Mouse (Mus musculus) frontal cortex, postnatal 25 days (tissue): ENCODE measurements around the gene Spns2.
A peak's percentile ranks its signal among the peaks of the same experiment; 100 is the strongest.

ENCODE experiments used
- DNase-seq, 2 experiments: peaks; one replicate each; pipeline ENCODE4 v3.0.0; 2022; ENCODE audit warnings: low spot score in 2 of 2

The Spns2 gene

DNA sequence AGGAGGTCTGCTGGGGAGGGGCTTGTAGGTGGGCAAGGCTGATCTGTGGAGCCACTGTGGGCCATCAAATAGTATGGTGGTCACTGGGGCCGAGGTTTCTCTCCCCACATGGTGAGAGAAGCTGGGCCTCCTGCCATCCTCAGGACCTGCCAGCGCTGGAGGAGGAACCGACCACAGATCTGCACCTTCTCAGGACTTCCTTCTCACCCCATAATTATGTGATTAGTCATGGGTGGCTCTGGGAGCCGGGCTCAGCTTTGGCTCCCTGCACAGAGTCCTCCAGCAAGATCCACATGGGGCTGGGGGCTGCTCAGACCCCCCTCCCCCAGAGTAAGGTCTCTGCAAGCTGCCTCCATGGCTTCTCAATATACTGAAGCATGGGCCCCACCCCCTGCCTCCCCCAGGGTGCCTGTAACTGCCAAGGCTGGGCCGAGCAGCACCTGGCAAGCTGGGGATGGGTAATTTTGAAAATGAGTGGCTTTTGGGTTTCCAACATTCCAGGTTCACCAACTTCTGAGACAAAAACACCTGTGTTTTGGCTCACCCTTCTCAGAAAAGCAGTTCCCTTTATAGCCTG, 11.8 kb upstream of the Spns2 start:
- DNase-seq: no peak

DNA sequence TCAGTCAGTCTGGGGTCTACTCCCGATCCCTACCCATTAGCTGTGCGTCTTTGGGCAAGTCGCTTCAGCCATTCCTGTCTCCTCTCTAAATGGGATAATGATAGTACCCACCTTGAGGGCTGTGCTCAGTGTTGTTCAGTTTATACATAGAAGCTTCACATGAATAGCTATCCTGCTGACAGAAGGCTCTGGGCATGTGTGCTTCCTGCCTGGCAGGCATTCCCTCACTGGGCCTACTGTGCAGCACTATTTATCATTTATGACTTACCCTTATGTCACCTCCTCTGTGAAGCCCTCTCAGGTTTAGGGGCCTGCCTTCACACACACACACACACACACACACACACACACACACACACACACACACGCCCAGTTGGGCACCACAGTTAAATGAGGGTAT, 10.4 kb upstream of the Spns2 start:
- DNase-seq: no peak

DNA sequence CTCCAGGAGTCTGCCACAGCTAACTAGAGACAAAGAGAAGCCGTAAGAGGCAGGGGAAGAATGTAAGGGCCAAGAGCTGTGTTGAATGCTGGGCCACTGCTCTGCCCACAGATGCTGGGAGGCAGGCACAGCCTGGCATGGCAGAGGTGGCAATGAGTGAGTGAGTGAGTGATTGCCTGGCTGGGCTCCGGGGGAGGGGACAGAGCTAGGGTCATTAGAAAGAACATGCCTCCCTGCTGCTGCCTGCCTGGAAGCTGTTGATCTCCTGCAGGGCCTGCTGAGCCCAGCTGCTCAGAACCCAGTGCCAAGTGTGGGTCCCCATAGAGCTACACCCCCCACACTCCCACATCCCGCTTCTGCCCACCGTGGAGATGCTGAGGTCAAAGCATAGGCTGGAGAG, 7.7 kb upstream of the Spns2 start:
- no peak for DNase-seq

DNA sequence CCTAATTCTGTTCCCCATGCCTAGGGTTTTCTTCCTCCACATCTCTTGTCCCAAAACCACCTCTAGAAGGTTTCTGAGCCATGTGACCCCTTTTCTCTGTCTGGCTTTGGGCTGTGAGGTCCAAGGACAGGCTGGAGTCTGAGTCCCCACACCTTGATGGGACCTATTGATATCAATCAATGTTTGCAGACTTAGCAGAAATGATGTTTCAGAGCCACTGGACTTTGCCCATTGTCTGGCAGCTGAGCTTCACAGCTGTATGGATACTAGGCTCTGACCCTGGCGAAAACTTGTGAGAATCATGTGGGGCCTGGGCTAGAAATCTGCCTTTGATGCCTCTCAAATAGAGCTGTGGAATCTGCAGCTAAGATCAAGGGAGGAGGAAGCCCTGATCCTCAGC, 7.1 kb upstream of the Spns2 start:
- DNase-seq: no peak

DNA sequence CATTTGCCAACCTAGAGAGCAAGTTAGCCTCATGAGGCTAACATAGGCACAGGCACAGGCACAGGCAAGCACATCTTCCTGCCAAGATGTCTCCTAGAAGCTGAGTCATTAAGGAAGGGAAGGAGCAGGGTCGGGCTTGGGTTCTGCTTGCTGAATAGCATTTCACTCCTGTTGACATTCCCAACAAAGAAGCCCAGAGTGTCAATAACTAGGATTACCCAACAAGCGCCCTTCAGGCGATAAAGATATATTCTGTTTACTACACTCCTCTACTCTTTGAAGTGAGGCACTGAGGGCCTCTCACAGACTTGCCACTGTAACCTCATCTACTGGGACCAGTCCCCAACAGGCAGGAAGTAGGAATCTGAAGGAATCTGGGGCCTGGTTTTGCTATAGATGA, 6.4 kb upstream of the Spns2 start:
- no peak for DNase-seq

DNA sequence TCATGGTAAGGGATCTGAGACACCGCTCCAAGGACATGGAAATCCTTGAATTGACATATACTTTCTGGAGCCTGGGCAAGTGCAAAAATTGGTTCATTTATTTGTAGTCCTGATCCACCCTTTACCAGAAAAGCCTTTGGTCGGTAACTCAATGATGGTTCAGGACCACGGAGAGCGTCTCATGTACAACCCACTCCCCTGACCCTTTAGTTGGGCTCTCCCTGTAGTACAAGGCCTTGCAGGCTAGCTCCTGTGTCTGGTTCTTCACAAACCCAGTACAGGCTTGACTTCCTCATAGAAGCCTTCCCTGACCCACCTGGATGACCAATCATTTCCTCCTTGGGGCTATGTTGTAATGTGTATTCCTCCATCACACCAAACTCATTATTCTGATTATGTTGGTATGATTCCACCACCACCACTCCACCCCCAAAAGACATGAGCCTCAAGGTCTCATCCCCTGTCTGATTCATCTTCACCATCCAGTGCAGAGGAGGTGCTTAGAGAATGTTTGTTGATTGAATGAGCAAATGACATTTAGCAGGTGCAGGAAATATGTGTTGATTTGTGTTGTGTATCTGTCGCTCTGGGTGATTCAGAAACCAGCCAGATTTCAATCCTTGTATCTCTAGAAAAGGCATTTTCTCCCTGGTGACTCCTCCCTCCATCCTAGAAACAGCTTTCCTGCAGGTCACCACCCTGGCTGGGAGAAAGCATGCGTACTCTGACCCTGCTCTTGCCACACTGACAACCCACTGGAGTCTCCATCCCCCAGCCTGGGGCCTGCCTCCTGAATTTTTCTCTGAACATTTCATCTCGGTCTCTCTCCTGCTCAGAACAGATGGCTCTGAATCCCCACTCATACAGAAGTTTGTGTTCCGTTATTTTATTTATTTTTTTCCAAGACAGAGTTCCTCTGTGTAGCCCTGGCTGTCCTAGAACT, 4.6 kb upstream of the Spns2 start:
- DNase-seq: no peak

DNA sequence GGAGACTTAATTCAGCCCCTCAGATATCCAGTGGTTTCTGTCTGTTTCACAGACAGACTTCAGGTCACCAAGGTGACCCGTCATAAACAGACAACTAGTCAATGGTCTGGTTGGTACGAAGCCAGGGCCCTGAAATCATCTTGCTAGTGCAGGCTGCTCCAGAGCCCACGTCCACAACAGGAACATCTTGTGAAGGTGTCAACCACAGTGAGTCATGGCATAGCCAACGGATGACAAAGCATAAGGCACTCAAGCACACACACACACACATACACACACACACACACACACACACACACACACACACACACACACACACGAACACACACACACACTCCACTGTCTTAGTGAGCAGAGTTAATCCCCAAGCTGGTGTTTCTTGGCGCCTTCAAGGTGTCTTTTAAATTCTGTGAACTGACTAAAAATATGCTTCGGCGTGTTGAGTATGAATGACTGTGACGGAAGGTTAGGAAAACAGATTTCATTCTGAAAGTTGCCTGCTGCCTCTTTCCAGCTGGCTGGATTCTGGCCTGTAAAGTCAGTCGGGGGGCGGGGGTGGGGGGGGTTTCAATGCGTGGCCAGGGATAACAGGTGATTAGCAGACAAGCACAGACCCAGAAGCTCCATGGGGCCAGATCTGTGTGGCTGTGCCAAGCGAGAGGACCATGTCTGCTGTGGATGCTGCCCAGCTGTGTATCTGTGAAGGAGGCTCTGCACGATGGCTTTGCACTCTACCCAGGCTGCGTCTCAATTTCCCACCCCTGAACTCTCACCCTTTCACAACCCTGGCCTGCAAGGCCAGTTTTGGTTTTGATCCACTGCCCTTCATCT, 1.6 kb upstream of the Spns2 start:
- no peak for DNase-seq

DNA sequence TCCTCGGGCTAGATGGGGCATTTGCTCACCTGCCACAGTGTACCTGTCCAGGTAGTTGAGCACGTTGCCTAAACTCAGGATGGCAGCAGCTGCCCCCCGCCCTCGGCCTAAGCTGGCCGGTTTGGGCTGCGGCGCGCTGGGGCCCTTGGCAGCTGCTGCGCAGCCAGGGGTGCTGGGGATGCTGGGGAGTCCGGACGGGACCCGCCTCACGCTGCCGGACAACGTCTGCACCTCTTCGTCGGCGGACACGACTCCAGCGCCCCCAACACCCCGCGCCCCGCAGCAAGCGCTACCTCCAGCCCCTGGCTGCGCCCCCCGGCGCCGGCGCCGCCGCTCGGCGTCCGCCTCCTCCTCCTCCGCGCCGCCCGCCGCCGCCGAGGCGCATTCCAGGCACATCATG, 307 bp downstream of the Spns2 start:
- DNase-seq: no peak

DNA sequence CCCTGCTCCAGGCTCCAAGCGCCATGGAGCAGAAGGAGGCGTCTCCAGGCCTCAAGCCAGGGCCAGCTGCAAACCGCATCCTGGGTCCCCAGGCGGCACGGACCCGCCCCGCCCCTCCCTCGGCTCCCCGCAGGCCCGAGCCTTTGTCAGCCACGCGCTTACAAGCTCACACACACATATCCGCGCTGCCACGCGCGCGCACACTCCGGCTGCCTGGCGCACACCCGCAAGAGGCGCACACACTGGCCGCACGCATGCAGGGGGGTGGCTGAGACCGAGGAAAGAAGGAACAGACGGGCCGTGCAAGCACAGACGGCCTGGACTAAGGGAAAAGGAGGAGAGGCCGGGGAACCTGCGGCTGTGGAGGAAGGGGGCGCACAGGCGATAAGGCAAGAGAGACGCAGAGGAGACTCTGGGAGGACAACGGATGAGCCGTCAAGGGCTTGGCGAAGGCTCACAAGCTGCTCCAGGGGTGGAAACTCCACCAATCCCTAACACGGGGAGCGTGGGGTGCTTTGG, 892 bp downstream of the Spns2 start:
- DNase-seq: peak; percentile 43 to 60

DNA sequence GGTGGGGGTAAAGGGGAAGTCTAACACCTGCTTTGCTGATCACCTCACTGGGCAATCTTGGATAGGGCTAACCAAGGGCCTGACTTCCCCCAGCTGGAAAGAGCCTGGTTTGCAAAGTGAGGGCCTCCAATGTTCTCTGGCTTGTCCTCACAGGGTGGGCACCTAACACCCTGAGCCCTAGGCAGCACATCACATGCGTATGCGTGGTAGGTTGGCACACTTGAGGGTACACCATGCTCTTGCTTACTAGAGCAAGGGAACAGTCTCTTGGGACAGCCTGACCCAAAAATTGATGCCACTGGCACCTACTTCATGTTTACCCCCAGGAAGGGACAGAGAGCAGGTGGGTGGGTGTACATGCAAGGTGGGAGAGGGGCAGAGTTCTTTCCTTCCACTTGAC, 2.0 kb downstream of the Spns2 start:
- no peak for DNase-seq

DNA sequence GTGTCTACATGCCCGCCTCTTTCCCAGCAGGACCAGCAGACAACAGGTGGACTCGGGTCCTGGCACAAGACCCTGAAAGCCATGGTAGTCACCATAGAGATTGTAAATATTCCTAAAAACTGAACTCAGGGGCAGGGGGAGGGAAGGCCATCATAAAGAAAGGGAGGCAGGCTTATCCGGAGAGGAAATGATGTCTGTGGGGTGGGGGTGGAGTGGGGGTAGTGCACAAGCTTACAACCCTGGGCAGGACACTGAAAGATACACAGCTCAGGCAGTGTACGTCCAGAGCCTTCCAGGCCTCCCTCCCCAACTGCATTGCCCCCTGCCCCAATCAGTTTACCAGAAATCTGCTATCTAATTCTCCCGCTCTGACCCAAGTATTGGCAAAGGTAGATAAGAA, 2.5 kb downstream of the Spns2 start:
- no peak for DNase-seq

DNA sequence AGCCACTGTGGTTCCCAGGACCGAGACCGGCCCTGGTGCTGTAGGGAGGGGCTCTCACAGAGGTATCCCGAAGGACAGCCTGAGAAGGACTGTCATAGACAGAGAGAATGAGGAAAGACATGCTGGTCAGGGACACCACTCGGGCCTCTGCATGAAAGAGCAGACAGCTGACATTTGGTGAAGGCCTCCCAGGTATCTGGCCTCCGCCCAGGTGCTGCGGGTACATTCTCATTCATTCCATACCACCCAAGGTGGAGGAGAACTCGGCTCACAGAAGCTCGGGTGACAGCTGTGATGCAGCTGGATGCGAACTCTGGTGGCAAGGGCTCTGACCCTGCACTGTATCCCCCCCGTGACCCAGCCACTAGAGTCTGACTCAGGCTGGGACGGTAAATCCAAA, 3.7 kb downstream of the Spns2 start:
- no peak for DNase-seq

DNA sequence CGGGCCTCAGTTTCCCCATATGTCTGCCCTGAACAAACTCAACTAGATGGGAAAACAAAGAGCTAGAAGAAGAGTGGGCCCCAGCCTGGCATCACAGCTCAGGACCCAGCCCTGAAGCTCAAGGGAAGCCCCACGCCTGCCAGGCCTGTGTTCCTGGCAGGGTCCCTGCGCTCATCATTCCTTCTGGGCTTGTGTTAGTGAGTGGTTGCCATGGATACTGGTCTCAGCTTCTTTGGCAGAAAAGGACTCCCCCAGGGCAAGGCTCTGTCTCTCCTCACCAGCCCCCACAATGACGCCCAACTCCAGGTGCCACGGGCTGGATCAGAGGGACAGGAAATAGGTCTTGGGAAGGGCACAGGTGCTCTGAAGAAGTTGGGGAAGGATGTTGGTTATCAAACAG, 4.5 kb downstream of the Spns2 start:
- no peak for DNase-seq

DNA sequence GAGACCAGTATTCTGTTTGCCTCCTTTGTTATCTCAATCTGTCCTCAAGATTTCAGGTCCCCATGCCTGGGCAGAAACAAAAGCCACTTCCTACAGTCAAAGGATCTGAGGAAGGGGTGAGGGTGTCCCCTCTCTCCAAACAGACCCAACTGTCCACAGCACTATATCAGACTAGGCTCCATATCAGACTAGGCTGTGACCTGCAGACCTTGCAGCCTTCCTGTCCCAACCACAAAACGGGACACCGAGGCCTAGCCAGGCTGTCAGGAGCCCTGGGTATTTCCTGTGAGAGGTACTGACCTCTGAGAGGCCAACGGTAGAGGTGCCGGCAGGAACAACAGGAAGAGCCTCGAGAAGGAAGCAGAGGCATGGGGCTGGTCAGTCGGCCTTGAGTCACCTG, 5.2 kb downstream of the Spns2 start:
- DNase-seq: no peak

DNA sequence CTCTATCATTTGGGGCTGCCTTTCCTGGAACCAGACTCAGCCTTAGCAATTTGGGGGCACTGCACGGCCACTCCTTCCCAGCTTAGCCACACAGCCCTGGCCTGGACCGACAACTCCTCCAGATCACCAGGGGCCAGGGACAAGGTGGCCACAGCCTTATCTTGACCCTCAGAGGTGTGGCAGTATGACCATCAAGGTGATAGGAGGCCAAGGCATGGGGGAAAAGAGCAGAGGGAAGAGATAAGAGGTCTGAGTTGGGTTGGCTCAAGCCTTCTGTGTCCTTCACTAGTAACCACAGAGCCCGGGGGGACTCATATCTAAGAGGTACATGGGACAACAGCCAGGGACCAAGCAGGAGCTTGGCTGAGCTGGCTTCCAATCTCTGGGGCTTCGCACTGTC, 7.8 kb downstream of the Spns2 start:
- DNase-seq: no peak

DNA sequence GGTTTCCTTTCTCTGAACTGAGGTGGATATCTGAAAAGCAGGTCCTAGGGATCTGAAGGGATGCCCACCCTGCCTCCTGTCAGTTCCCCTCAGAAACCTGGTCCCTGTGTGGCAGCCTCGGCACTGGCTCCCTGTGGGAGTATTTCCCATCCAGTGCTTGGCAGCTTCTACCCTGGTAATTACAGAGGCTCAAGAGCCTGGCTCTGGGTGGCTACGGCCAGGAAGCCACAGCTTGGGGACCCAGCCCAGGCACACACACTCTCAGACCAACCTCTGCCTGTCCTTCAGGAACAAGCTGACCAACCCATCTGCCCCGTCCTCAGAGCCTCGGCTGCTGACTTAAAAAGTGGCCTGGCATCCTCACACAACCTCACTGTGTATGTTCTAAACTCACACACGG, 8.4 kb downstream of the Spns2 start:
- DNase-seq: no peak

DNA sequence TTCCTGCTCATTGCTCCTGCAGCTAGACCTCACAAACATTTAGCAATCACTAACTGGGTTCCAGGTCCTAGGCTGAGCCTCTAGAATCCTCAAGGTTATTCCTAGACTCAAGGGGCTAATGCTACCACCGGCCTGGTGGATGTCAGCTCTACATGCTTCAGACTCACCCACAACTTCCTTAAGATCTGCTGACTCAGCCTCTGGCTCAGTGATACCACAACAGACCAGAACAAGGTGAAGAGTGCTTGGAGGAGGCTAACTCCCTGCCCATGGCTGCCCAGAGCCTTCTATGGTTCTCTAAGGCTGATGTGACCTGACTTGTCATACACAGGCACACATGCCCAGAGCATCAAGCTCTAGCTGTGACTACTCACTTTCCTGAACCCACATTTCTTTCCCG, 10.2 kb downstream of the Spns2 start:
- DNase-seq: no peak

DNA sequence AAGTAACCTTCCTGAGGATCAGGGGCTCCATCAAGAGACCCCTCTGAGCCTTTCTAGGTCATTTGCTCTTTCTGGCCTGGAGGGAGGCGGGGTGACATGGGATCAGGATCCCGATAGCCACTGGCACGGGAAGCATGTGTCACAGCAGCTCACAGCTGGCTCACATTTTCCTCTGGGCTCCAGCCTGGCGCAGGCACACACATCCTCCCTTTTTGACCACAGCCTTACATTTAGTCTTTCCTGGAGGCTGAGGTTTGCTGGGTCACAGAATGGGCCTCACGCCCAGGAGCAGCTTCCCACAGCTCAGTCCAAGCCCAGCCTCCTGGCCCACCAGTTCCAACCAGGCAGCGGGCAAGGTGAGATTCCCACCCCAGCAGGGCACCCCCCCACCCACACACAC, 11.5 kb downstream of the Spns2 start:
- no peak for DNase-seq

DNA sequence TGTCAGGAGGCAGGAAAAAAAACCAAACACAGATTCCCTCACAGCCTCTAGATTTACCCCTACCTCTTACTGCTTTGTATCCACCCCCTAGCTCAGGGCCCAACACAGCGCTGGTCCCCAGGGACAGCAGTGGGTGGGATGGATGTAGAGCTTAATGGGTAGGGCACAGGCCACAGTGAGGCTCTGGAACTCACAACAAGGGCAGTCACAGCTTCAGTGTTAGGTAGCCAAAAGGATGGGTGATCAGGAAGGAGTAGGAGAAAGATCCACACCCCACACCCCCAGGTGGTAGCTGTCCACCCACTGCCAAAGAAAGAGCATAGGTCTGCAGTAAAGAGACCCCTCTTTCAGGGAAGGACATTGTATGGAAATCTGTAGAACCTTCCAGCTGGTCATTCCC, 12.1 kb downstream of the Spns2 start:
- DNase-seq: no peak

DNA sequence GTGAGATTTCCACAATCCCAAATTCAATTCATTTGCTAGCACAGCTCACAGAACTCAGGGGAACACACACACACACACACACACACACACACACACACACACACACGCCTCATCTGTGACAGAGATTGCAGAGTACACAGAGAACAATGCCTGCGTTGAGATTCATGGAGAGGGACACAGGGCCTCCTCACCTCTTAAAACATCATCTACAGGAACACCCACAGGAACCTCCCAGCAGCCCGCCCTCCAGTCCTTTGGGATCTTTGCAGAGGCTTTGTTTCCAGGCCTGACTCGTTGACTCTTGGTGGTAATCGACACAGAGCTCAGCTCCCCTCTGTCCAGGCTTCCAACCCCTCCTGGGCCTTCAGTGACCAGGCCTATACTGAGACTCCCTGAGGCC, 12.5 kb downstream of the Spns2 start:
- DNase-seq: no peak

DNA sequence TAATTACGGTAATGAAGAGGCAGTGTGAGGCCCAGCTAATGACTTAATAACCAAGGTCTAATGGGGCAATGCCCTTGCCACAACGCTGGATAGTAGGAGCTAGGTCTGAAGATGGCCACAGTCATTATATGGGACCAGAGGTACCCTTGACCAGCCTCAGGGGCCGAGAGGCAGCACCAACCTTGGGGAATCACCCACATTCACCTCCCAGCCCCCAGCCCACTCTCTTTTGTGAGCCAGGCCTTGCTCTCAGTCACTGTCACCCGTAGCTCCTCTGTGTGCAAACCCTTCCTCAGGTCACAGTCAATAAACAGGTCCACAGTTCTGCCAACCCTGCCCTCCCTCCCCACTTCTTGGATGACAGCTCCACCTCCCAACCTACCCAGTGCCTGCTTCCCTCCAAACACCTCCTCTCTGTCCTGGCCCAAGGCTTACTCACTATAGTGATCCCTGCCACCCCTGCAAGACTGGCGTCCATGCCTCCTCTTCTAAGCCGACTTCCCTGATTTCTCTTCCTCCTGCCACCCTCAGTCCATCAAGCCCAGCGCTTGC, 13.6 kb downstream of the Spns2 start:
- no peak for DNase-seq

DNA sequence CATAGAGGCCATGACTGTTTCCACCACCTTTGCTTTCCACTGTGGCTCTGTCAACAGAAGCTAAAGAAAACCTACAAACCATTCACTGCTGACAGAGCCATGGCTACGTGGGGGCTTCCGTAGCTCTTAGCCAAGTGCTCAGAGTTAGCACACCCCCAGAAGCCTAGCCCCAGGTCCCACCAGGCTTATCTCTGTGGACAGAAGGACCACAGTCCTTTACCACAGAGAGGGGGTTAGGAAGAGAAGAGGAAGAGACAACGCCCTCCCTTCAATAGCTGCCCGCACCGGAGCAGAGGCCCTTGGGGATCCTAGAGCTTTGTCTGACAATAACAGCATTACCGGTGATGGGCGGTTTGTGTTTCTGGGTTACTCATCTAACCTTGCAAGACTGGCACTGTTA, 14.3 kb downstream of the Spns2 start:
- DNase-seq: no peak
